Mouse (Mus musculus) right cerebral cortex, postnatal 14 days (tissue): Measurements from ENCODE around the gene Rab23.

ENCODE experiments used
- DNase-seq: peaks from one replicate; pipeline ENCODE4 v3.0.0; 2022

Rab23 gene

DNA sequence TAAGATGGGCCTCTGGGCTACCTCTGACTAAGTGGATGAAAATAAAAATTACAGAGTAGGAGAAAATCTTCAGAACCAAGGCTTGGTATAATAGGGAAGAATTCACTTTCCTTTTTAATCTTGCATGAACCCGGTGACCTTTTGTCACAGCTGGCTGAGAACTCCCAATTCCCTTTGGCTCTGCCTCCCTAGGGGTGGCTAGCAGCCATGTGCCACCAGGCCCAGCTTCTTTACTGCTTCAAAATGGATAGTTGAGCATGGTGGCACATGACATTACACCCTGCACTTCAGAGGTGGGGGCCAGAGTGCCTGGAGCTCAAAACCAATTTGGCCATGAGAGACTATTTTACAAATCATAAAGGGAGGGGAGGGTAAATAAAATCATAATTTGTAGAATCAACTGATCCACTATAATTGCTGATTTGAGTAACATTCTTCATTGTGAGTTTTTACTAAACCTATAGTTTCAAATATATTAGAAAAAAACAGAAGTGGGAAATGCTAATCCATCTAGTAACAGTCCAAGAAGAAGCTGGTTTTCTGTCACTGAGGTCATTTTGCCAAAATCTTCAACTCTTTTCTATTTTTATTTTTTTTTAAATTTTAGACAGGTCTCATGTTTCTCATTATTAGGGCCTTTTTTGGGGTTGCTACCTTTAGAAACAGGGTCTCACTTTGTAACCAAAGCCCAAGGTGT is 48.6 kb downstream of the Rab23 start:
- no peak for DNase-seq

DNA sequence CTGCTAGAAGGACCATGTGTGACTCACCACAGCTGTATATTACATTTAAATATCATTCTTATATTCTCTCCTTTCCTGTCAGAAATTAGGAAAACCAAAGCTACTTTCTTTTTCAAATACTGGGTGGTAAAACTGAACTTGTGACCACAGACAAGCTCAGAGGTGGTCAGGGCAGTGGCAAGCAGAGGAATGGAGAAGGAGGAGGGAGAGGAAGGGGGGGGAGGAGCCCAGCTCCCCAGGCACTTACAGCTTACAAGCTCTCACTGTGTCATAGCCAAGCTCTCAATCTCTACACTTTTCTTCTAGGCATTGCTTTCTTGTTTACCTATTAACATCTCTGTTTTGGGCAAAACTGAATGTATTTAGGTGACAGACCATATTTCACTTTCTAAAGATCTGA is 49.1 kb downstream of the Rab23 start:
- no peak for DNase-seq

DNA sequence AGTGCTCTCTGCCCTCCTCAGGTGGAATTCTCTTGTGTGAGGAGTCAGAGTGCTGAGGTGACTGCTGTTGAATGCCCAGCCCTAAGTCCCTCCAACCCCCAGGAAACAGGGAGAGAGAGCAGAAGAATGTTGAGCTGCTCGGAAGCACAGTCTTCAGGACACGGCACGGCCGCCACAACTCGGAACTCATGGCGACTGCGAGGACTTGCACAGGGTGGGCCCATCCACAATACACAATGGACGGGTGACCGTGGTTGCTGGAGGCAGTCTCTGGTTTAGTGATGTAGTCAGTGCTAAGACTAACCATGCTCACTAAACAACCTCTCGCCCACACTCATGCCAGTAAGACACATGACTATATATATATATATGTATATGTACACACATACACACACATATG is 51.9 kb downstream of the Rab23 start:
- DNase-seq, result no peak

DNA sequence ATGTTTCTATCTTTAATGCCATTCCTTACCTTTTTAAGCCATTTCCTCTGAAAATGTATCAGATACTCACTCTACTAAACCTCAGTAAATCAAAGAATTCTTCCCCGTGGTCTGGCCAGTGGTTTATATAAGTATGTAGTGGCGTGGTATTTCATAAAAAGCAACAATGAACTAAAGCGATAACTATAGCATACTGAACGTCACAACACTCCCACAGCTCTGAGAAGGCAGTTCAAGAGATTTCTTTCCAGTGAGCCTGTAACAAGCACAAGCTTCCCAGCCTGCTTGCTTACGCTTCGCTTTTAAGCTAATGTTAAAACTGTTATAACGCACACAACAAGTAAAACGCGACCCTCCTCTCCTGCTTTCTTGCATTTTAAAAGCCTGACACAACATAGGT is 52.4 kb downstream of the Rab23 start:
- DNase-seq, result no peak

DNA sequence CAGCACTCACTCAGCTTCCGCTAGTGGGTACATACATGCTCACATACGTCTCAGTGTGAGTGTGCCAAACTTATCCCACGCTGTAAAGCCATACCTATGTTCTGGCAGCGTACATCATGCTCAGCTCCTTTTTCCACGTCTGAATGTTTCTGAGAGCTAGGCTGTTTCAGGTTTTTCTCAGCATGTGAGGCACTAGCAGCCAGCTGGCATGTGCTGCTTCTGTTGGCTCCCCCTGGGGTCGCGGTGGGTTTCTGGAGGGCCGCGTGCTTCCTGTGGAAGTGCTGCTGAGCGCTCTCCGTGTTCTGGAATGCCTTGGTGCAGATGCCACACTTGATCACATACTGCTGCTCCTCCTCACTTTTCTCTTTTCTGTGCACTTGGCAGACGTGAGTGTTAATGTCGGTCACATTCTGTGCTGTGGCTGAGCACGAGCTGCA is 56.5 kb downstream of the Rab23 start:
- no peak for DNase-seq

DNA sequence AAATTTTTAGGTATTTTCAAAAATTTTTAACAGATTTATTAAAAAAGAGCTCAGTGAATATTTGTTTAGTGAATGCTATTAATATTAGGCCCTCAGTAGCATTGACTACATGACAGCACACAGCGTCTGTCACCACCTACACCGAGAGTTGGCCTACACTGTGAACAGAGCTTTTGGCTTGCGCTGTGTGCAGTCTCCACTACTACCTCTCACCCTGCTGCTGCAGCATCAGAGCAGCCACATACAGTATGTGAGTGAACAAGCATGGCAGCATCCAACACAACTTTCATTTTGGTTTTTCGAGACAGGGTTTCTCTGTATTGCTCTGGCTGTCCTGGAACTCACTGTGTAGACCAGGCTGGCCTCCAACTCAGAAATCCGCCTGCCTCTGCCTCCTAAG is 64.9 kb downstream of the Rab23 start:
- no peak for DNase-seq

DNA sequence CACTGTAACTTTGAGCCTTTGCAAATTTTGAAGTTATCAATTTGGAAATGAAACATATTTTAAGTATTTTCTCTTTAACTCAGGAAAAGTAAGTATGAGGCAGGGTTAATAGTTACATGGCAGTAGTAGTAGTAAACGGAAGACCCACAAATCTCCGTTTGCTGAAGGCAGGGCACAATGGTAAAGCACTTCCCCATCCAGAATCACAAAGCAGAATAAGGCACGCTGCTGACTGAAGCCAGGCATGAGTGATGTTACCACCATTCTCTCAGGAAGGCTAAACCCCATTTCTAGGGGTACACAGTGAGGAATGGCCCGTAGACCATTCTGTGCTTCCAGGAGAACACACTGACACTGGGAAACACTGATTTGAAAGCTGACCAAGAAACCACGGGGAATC is 68.4 kb downstream of the Rab23 start:
- DNase-seq, result no peak

DNA sequence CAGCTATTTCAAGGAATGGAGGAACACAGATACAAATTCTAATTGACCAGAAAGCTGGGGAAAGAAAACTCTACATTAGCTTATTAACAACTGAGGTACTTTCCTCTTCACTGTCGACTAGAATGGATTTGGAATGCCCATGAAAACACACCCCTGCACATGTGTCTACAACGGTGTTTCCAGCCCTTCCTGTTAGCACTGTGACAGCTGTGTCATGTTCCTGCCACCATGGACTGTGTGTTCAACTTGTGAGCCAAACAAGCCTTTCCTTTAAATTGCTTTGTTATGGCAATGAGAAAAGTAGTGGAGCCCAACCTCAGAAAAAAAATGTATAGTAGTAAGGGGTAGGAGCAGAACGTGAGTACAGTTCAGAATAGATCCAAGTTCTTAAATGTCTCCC is 68.8 kb downstream of the Rab23 start:
- no peak for DNase-seq
